Mouse (Mus musculus) thymus, adult 2 months (tissue): ENCODE results near the gene F10. TPM values are rescaled to one million over a fixed set of nuclear protein-coding genes. Genes with fewer than 3 reads are reported as not detected.

Experiments used
- DNase-seq: peaks from one replicate; pipeline ENCODE4 v3.0.0; 2021
- H3K27ac ChIP-seq: fragments of 200-500 bp; 2 replicates; pipeline ENCODE4 v1.5.1; 2012; ENCODE audit warnings: low read length, control low read depth; ENCODE audit not compliant: control insufficient read depth, insufficient read depth
- H3K27me3 ChIP-seq: fragments of 200-500 bp; 2 replicates; pipeline ENCODE4 v1.6.1; 2012; ENCODE audit warnings: mild to moderate bottlenecking, low read length, moderate library complexity, mixed read lengths; ENCODE audit not compliant: control insufficient read depth, insufficient read depth
- H3K36me3 ChIP-seq: fragments of 200-500 bp; 2 replicates; pipeline ENCODE4 v1.6.1; 2012; ENCODE audit warnings: mild to moderate bottlenecking, low read length, moderate library complexity; ENCODE audit not compliant: control insufficient read depth, insufficient read depth
- H3K4me1 ChIP-seq: fragments of 200-500 bp; replicated peaks from 2 replicates; pipeline ENCODE4 v1.6.1; 2012; ENCODE audit warnings: low read length; ENCODE audit not compliant: control insufficient read depth, insufficient read depth
- H3K4me3 ChIP-seq: fragments of 200-500 bp; 2 replicates; pipeline ENCODE4 v1.5.1; 2012; ENCODE audit warnings: mild to moderate bottlenecking, low read length, control low read depth, moderate library complexity; ENCODE audit not compliant: control insufficient read depth, insufficient read depth
- CTCF ChIP-seq: fragments of 200-500 bp; IDR thresholded peaks from 2 replicates; pipeline ENCODE4 v1.5.1; 2012; ENCODE audit warnings: mild to moderate bottlenecking, control low read depth, low read length, moderate library complexity, borderline replicate concordance; ENCODE audit not compliant: control insufficient read depth, poor library complexity, insufficient read depth; ENCODE audit errors: extremely low read depth
- POLR2A ChIP-seq: fragments of 200-500 bp; IDR thresholded peaks from 2 replicates; pipeline ENCODE4 v1.6.1; 2012; ENCODE audit warnings: mild to moderate bottlenecking, low read length, control low read depth, moderate library complexity; ENCODE audit not compliant: control insufficient read depth, poor library complexity, insufficient read depth; ENCODE audit errors: extremely low read depth
- WGBS: fragments of 180-500 bp; shearing (Covaris S2); methylation state at CpG from one replicate; pipeline ENCODE4 v1.1.7; 2018; 5-methylcytosine and 5-hydroxymethylcytosine counted together
- polyA plus RNA-seq: library from polyadenylated mRNA; depleted of rRNA; stranded (reverse); fragments of >200 nt; gene quantifications from 2 replicates; pipeline ENCODE4 v1.2.3, GENCODE M21; 2012

The F10 gene
- polyA plus RNA-seq, 1 experiment, result 1.8 TPM

DNA sequence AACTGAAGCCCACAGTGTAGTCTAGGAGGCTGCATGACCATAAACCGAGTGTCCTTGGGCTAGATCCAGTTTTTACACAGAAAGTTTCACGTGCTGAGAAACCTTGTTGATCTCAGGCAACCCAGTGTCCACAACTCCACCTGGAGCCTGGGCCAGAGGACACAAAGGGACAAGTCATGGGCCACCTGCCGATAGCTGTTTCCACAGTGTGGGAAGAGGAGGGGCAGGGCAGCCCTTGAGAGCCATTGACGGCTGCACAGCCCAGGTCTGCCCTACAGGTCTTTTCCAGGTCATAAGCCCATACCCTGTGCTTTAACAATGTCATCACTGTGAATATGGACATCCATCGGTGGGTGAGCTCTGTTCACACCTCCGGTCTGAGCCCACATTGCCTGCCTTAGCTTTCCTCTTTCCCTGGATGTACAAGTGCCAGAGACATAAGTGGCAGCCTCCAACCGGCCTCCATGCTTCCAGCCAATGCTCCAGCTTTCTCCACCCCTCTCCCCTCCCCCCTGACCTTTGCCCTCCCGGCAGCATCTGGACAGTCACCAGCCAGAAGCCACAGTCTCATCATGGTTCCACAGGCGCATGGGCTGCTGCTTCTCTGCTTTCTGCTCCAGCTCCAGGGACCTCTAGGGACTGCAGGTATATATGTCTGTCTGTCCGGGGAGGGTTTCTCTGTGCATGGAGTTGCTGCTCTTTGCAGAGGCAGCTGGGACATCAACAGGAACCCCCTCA, 11.5 kb upstream of the F10 start, which contains the start of gene F7:
Gene F7 (plus strand): TSS at position 548 of the 738 bp plus-strand sequence.
- Histone ChIP-seq H3K4me3 (no peak within 1 kb of the TSS), H3K4me1 (no peaks in the 10 kb centered on the region), H3K36me3 (no peaks in the 10 kb centered on the region), H3K27ac (no peak within 1 kb of the TSS), H3K27me3 (no peaks in the 10 kb centered on the region)
- 84% methylated on average over 10 of the region's 10 CpGs for WGBS
- no peak for DNase-seq
- no peak for TF ChIP-seq POLR2A
- TF ChIP-seq CTCF, result no peak

DNA sequence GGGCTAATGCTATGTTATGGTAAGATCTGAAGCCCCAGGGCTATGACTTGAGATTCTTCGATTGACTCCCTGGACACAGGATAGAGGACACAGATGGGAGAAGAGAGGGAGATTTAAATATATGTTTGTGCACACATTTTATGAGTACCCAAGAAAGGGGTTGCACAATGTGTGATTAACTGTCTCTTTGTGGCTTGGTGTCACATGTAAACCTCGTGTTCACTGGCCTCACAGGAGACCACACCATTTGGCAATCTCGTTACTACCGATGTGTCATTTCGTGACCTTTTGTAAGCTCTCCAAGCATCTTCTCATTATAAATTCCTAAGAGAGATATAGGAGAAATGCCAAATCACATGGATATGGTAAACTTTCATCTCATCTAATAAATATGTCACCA, 9.5 kb upstream of the F10 start:
- no peak for TF ChIP-seq CTCF
- no peak for TF ChIP-seq POLR2A
- Histone ChIP-seq H3K27me3 (no peaks in the 10 kb centered on the region), H3K36me3 (no peaks in the 10 kb centered on the region), H3K27ac (no peak overlapping the region), H3K4me1 (no peaks in the 10 kb centered on the region), H3K4me3 (no peak overlapping the region)
- WGBS, result 75% methylated on average over 5 of the region's 5 CpGs
- DNase-seq, result no peak

DNA sequence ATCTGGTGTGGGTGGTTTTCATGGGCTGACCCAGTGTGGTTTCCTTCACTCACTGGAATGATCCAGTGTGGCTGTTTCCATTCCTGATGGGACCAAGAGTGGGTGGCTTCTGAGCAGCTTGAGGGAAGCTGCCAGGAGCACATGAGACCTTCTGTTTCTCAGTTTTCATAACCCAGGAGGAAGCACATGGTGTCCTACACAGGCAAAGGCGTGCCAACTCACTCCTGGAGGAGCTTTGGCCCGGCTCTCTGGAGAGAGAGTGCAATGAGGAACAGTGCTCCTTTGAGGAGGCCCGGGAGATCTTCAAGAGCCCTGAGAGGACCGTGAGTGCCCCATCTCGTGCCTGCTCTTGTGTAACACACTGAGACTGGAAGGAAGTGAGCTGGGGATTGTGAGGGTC, 8.6 kb upstream of the F10 start:
- H3K4me3 ChIP-seq, result no peak overlapping the region
- H3K27ac ChIP-seq, result no peak overlapping the region
- no peak for TF ChIP-seq POLR2A
- no peak for TF ChIP-seq CTCF
- 35% methylated on average over 5 of the region's 5 CpGs for WGBS
- no peaks in the 10 kb centered on the region for H3K27me3 ChIP-seq
- H3K36me3 ChIP-seq, result no peaks in the 10 kb centered on the region
- DNase-seq, result no peak
- H3K4me1 ChIP-seq, result no peaks in the 10 kb centered on the region

DNA sequence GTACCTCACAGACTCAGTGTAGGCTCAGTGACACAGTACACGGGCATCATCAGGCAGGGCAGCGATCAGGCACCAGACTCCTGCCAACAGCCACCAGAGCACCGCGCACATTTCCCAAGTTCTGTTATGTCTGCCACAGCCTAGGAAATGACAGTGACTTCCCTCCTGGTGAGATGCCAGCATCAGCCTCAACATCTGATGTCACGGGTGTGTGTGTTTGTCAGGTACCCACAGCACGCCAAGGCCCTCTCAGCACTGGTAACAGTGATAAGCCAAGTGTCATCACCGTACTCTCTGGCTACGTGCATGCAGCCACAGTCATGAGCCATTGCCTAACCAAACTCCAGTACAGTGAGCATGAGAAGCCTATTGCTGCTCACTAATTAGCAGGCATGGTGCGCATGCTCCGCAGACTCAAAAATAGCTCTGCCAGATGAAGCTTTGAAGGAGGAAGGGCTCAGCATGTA, 729 bp upstream of the F10 start:
- Histone ChIP-seq H3K27me3 (no peaks in the 10 kb centered on the region), H3K4me3 (no peak overlapping the region), H3K36me3 (no peaks in the 10 kb centered on the region), H3K4me1 (no peaks in the 10 kb centered on the region), H3K27ac (no peak overlapping the region)
- no peak for DNase-seq
- 76% methylated on average over 10 of the region's 10 CpGs for WGBS
- TF ChIP-seq CTCF (no peak), POLR2A (no peak)

DNA sequence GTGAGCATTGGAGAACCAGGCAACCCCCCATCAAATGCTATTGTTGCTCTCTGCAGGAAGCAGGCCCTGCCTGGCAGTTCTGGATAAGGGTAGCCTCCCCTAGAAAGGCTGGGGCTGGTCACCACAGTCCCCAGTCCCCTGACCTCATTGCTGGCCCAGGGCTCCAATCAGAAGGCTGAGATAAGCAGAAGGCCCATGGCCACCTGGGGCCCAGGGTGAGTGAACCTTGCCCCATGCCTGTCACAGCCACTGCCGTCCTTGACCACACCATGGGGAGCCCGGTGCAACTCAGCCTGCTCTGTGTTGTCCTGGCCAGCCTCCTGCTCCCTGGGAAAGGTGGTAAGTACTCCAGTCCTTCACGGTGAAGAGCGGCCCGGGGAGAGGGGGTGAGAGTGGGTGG, 461 bp downstream of the F10 start:
- no peaks in the 10 kb centered on the region for H3K27me3 ChIP-seq
- H3K27ac ChIP-seq, result no peak overlapping the region
- no peaks in the 10 kb centered on the region for H3K4me1 ChIP-seq
- no peaks in the 10 kb centered on the region for H3K36me3 ChIP-seq
- no peak for DNase-seq
- TF ChIP-seq CTCF, result no peak
- no peak for TF ChIP-seq POLR2A
- 91% methylated on average over 5 of the region's 5 CpGs for WGBS
- no peak overlapping the region for H3K4me3 ChIP-seq

DNA sequence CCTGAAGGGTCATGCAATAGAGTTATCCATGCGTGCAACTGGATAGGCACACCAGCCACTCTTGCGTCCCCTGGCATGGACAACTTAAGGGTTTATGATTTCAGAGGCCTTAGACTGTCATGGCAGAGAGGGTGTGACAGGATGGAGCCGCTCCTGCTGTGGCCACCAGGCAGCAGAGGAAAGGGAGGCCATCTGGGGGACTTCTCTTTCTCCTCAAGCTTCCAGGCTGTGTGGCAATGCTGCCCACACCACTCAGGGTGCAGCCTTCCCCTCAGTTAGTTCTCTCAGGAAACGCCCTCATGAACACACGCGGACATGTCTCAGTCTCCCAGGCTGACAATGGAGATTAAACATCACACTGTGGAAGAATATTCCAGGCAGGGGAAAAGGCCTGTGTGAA, 1.9 kb downstream of the F10 start:
- no peaks in the 10 kb centered on the region for H3K36me3 ChIP-seq
- WGBS, result 59% methylated on average over 6 of the region's 6 CpGs
- no peak overlapping the region for H3K4me3 ChIP-seq
- TF ChIP-seq CTCF, result no peak
- no peak for TF ChIP-seq POLR2A
- no peak for DNase-seq
- H3K4me1 ChIP-seq, result no peaks in the 10 kb centered on the region
- H3K27me3 ChIP-seq, result no peaks in the 10 kb centered on the region
- no peak overlapping the region for H3K27ac ChIP-seq

DNA sequence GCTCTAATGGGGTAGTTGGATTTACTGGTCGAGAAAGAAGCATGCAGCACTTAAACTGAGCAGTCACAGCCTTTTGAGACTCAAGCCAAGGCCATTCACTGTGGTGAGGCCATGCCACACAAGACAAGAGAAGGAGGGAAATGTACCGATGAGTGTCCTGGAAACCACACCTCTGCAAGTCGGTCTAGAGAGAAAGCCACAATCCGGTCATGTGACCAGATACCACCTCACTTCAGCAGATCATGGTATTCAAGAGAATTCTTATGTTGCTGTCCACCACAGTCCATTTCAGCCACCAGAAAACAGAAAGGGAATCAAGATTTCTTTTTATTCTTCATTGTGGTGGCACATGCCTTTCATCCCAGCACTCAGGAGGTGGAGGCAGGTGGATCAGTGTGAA, 4.4 kb downstream of the F10 start:
- Histone ChIP-seq H3K27me3 (no peaks in the 10 kb centered on the region), H3K36me3 (no peaks in the 10 kb centered on the region), H3K27ac (no peak overlapping the region), H3K4me3 (no peak overlapping the region), H3K4me1 (no peaks in the 10 kb centered on the region)
- TF ChIP-seq CTCF, result no peak
- no peak for TF ChIP-seq POLR2A
- no peak for DNase-seq
- WGBS, result 9% methylated on average over 4 of the region's 4 CpGs
